Mouse (Mus musculus) G1E (cell line): ENCODE data around the gene Chrm3. TPM values are rescaled to one million over a fixed set of nuclear protein-coding genes. Genes with fewer than 3 reads are reported as not detected.
A peak's percentile ranks its signal among the peaks of the same experiment; 100 is the strongest.

Experiments
- ATAC-seq: 2 replicates; pipeline ENCODE4 v1.8.0; 2016; ENCODE audit warnings: mild to moderate bottlenecking; ENCODE audit not compliant: insufficient number of reproducible peaks, poor library complexity, low FRiP score, severe bottlenecking; ENCODE audit errors: extremely low read depth
- DNase-seq: peaks from one replicate; pipeline ENCODE4 v3.0.0; 2012; ENCODE audit warnings: low spot score
- H3K27me3 ChIP-seq: 2 replicates; pipeline ENCODE4 v1.6.1; 2012; ENCODE audit warnings: mild to moderate bottlenecking, low read length, inconsistent platforms; ENCODE audit not compliant: insufficient read depth
- H3K36me3 ChIP-seq: replicated peaks from 2 replicates; pipeline ENCODE3; 2012; ENCODE audit warnings: mild to moderate bottlenecking, inconsistent platforms
- H3K4me1 ChIP-seq: 2 replicates; pipeline ENCODE4 v1.6.1; 2012; ENCODE audit warnings: low read depth, low read length, inconsistent platforms, mixed read lengths; ENCODE audit not compliant: insufficient read depth
- H3K4me3 ChIP-seq: 2 replicates; pipeline ENCODE4 v1.5.1; 2012; ENCODE audit warnings: low read depth, mild to moderate bottlenecking, inconsistent platforms, low read length, moderate library complexity, mixed read lengths
- H3K9me3 ChIP-seq: replicated peaks from 2 replicates; pipeline ENCODE4 v1.6.1; 2012; ENCODE audit warnings: inconsistent platforms
- CTCF ChIP-seq: IDR thresholded peaks from 2 replicates; pipeline ENCODE4 v1.5.1; 2012; ENCODE audit warnings: low read depth, low read length, inconsistent platforms, mixed read lengths
- GATA1 ChIP-seq: IDR thresholded peaks from 2 replicates; pipeline ENCODE4 v1.6.1; 2012; ENCODE audit warnings: borderline replicate concordance, low read length, inconsistent platforms, mixed read lengths
- GATA2 ChIP-seq: IDR thresholded peaks from 2 replicates; pipeline ENCODE4 v1.6.1; 2012; ENCODE audit warnings: low read depth, low read length, inconsistent platforms, borderline replicate concordance
- POLR2AphosphoS5 ChIP-seq: IDR thresholded peaks from 2 replicates; pipeline ENCODE4 v1.6.1; 2012; ENCODE audit warnings: low read depth, low read length, inconsistent platforms; ENCODE audit not compliant: insufficient replicate concordance
- TAL1 ChIP-seq: conservative IDR thresholded peaks from 2 replicates; pipeline ENCODE4 v1.6.1; 2012; ENCODE audit warnings: low read depth, low read length, inconsistent platforms, mixed read lengths
- polyA plus RNA-seq: library from polyadenylated mRNA; stranded (reverse); fragments of >175 nt; gene quantifications from 2 replicates; pipeline ENCODE4 v1.2.3, GENCODE M21; 2012
- total RNA-seq, 2 experiments: library from RNA; stranded (forward) in 1 of 2; stranded (reverse) in 1 of 2; fragments of 200-1000 nt in 1 of 2; fragments of >200 nt in 1 of 2; fragmentation: Nextera tagmentation in 1 of 2; gene quantifications; 2 replicates each; pipeline ENCODE4 v1.2.3; 2014 to 2017

Chrm3 gene
- total and polyA plus RNA-seq, 3 experiments, result 0.16 TPM; not detected in 2

DNA sequence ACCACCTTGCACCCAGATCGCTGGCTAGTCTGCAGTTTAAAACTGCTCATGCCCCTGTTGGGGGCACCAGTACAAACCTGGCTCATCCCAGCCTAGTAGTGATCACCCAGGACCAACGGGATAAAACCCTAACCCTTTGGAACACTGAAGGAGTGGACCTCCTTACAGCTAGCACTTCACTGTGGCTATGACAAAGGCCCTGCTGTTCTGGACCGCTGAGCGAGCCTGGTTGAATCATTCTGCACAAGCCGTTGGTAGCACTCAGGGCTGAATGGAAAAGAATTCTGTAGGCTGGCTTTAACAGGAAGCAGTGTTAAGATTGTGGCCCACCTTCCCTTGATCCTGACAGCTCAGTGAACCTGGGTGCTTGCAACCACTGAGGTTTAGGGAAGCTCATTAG is 470.2 kb downstream of the Chrm3 start:
- ATAC-seq (no peak), DNase-seq (no peak)
- Histone ChIP-seq H3K4me3 (no peak overlapping the region), H3K9me3 (no peaks in the 10 kb centered on the region), H3K27me3 (no peaks in the 10 kb centered on the region), H3K36me3 (no peaks in the 10 kb centered on the region), H3K4me1 (no peaks in the 10 kb centered on the region)
- TF ChIP-seq GATA2 (no peak), GATA1 (no peak), TAL1 (no peak), POLR2AphosphoS5 (no peak), CTCF (no peak)

GRCm38 (mm10) chr13:9889954-9890353 is 470.7 kb downstream of the Chrm3 start:
- ATAC-seq, result no peak
- Histone ChIP-seq H3K27me3 (no peaks in the 10 kb centered on the region), H3K4me1 (no peaks in the 10 kb centered on the region), H3K36me3 (no peaks in the 10 kb centered on the region), H3K4me3 (no peak overlapping the region), H3K9me3 (no peaks in the 10 kb centered on the region)
- TF ChIP-seq GATA2, result no peak
- TF ChIP-seq CTCF, result no peak
- TF ChIP-seq GATA1, result no peak
- TF ChIP-seq TAL1, result no peak
- no peak for TF ChIP-seq POLR2AphosphoS5
- DNase-seq, result no peak

GRCm38 (mm10) chr13:9888284-9888683 is 472.4 kb downstream of the Chrm3 start:
- no peak for TF ChIP-seq GATA1
- TF ChIP-seq TAL1, result no peak
- TF ChIP-seq POLR2AphosphoS5, result no peak
- TF ChIP-seq CTCF, result no peak
- TF ChIP-seq GATA2, result no peak
- ATAC-seq (no peak), DNase-seq (no peak)
- no peaks in the 10 kb centered on the region for H3K4me1 ChIP-seq
- H3K9me3 ChIP-seq, result no peaks in the 10 kb centered on the region
- H3K27me3 ChIP-seq, result no peaks in the 10 kb centered on the region
- no peaks in the 10 kb centered on the region for H3K36me3 ChIP-seq
- H3K4me3 ChIP-seq, result no peak overlapping the region

GRCm38 (mm10) chr13:9887261-9887660 is 473.4 kb downstream of the Chrm3 start:
- no peak for TF ChIP-seq CTCF
- no peak for TF ChIP-seq GATA1
- TF ChIP-seq GATA2, result no peak
- no peak for TF ChIP-seq TAL1
- TF ChIP-seq POLR2AphosphoS5, result no peak
- H3K4me1 ChIP-seq, result no peaks in the 10 kb centered on the region
- H3K27me3 ChIP-seq, result no peaks in the 10 kb centered on the region
- DNase-seq (no peak), ATAC-seq (no peak)
- H3K4me3 ChIP-seq, result no peak overlapping the region
- H3K36me3 ChIP-seq, result no peaks in the 10 kb centered on the region
- H3K9me3 ChIP-seq, result no peaks in the 10 kb centered on the region

DNA sequence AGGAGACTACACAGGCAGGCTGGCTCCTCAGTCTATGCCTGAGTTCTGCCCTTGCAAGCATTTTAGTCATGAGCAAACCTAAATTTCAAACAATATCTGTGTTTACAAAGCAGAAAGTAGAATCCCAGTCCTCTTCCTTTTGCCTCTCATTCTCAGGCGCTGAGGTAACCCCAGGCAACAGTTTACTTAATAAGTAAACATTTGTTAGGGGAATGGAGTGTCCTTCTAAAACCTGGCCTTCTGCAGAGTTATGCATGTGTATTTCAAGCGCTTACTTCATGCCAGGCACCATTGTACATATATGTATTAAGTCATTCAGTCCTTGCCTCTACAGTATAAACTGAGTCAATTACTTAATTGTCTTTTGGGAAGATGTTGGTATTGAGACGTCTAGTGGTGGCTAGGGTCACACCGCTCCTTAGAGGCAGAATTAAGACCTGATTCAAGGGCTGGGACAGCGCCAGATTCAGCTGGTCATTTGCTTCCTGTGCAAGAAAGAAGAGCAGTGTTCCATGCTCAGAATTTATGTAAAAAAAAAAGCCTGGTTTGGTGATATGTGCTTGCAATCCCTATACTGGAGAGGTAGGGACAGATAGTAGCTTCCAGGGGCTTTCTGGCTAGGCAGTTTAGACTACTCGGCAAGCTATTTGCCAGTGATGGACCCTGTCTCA is 474.0 kb downstream of the Chrm3 start:
- no peaks in the 10 kb centered on the region for H3K4me1 ChIP-seq
- H3K9me3 ChIP-seq, result no peaks in the 10 kb centered on the region
- no peak overlapping the region for H3K4me3 ChIP-seq
- no peak for ATAC-seq
- no peaks in the 10 kb centered on the region for H3K27me3 ChIP-seq
- DNase-seq, result no peak
- H3K36me3 ChIP-seq, result no peaks in the 10 kb centered on the region
- TF ChIP-seq TAL1, result no peak
- no peak for TF ChIP-seq GATA1
- TF ChIP-seq GATA2, result no peak
- TF ChIP-seq CTCF, result no peak
- TF ChIP-seq POLR2AphosphoS5, result no peak

GRCm38 (mm10) chr13:9882362-9883282 is 478.0 kb downstream of the Chrm3 start:
- ATAC-seq, result peak; percentile 15; the same call in 1 of the 2 replicates
- H3K36me3 ChIP-seq, result no peaks in the 10 kb centered on the region

More at GRCm38 (mm10) chr13:9882362-9883282, 478.0 kb downstream of the Chrm3 start:
- no peaks in the 10 kb centered on the region for H3K27me3 ChIP-seq
- H3K9me3 ChIP-seq, result no peaks in the 10 kb centered on the region
- no peaks in the 10 kb centered on the region for H3K4me1 ChIP-seq
- no peak for DNase-seq
- H3K4me3 ChIP-seq, result no peak overlapping the region
- TF ChIP-seq GATA1 (no peak), POLR2AphosphoS5 (no peak), CTCF (no peak), TAL1 (no peak), GATA2 (no peak)
